Mouse (Mus musculus) neural tube, embryonic 14.5 days (tissue): Measurements from ENCODE around the gene Plcl1. TPM values are rescaled to one million over a fixed set of nuclear protein-coding genes. Genes with fewer than 3 reads are reported as not detected.

ENCODE experiments used
- ATAC-seq: fragments of 200-750 bp; cut with Nextera tagmentation; 2 replicates; pipeline ENCODE4 v1.8.0; 2017; ENCODE audit warnings: low read depth, mild to moderate bottlenecking, moderate TSS enrichment, moderate library complexity
- H3K27ac ChIP-seq: fragments of 300-500 bp; sonication (generic); 2 replicates; pipeline ENCODE4 v1.5.1; 2014; ENCODE audit warnings: low read depth, mild to moderate bottlenecking, control low read depth, low read length, moderate library complexity, mixed read lengths
- H3K27me3 ChIP-seq: fragments of 300-500 bp; sonication (generic); 2 replicates; pipeline ENCODE4 v1.6.1; 2014; ENCODE audit warnings: low read length; ENCODE audit not compliant: control insufficient read depth, insufficient read depth
- H3K36me3 ChIP-seq: fragments of 300-500 bp; sonication (generic); 2 replicates; pipeline ENCODE4 v1.6.1; 2014; ENCODE audit warnings: low read length, mixed read lengths; ENCODE audit not compliant: control insufficient read depth, insufficient read depth
- H3K4me1 ChIP-seq: fragments of 300-500 bp; sonication (generic); 2 replicates; pipeline ENCODE4 v1.6.1; 2014; ENCODE audit warnings: low read length; ENCODE audit not compliant: control insufficient read depth, insufficient read depth
- H3K4me2 ChIP-seq: fragments of 300-500 bp; sonication (generic); 2 replicates; pipeline ENCODE4 v1.6.1; 2014; ENCODE audit warnings: mild to moderate bottlenecking, low read depth, low read length, control low read depth
- H3K4me3 ChIP-seq: fragments of 300-500 bp; sonication (generic); 2 replicates; pipeline ENCODE4 v1.5.1; 2014; ENCODE audit warnings: low read depth, low read length, control low read depth, mixed read lengths
- H3K9ac ChIP-seq: fragments of 300-500 bp; sonication (generic); replicated peaks from 2 replicates; pipeline ENCODE4 v1.6.1; 2014; ENCODE audit warnings: low read depth, mild to moderate bottlenecking, control low read depth, low read length, mixed read lengths
- H3K9me3 ChIP-seq: fragments of 300-500 bp; sonication (generic); 2 replicates; pipeline ENCODE4 v1.6.1; 2016; ENCODE audit warnings: low read length; ENCODE audit not compliant: control insufficient read depth
- WGBS: fragments of 180-500 bp; shearing (Covaris S2); extraction: QIAGEN DNeasy Blood & Tissue Kit; methylation state at CpG from one replicate; pipeline ENCODE4 v1.1.7; 2014; 5-methylcytosine and 5-hydroxymethylcytosine counted together
- polyA plus RNA-seq: library from polyadenylated mRNA; unstranded; fragments of >200 nt; fragmentation: Nextera tagmentation; extraction: Ambion mirVana; gene quantifications from 2 replicates; pipeline ENCODE4 v1.2.1, GENCODE M21; 2014

The Plcl1 gene
- polyA plus RNA-seq, 1 experiment from 2014 or later = 5.4 TPM

- H3K9ac ChIP-seq = peak overlapping the region; percentile 77
- H3K36me3 ChIP-seq = no peaks in the 10 kb centered on the region
- no peaks in the 10 kb centered on the region for H3K27me3 ChIP-seq
- H3K4me3 ChIP-seq = peak overlapping the region; percentile 78
- peak; percentile 67 for ATAC-seq
- peaks cover 6% of the 10 kb centered on the region for H3K4me1 ChIP-seq
- H3K27ac ChIP-seq = peak overlapping the region; percentile 52
- H3K9me3 ChIP-seq = no peaks in the 10 kb centered on the region
- peak overlapping the region; percentile 91 for H3K4me2 ChIP-seq
- whole genome bisulfite sequencing = under 1% methylated on average over 28 of the region's 42 CpGs
These were observed 297 bp downstream of the Plcl1 start for GRCm38 (mm10) chr1:55406023-55406413.

- H3K4me2 ChIP-seq = peak overlapping the region; percentile 91
- peak overlapping the region; percentile 52; the same call in 1 of the 2 replicates for H3K27ac ChIP-seq
- peak; percentile 22 for ATAC-seq
- peak overlapping the region; percentile 78 for H3K4me3 ChIP-seq
- H3K9me3 ChIP-seq = no peaks in the 10 kb centered on the region
- peak overlapping the region; percentile 77 for H3K9ac ChIP-seq
- no peaks in the 10 kb centered on the region for H3K27me3 ChIP-seq
- peaks cover 6% of the 10 kb centered on the region for H3K4me1 ChIP-seq
- WGBS = 3% methylated on average over 35 of the region's 35 CpGs
- H3K36me3 ChIP-seq = no peaks in the 10 kb centered on the region
These were observed 1.0 kb downstream of the Plcl1 start for GRCm38 (mm10) chr1:55406531-55407375.

GRCm38 (mm10) chr1:55410670-55411069, 4.9 kb downstream of the Plcl1 start:
- no peak for ATAC-seq
- Histone ChIP-seq H3K9ac (no peak overlapping the region), H3K27me3 (no peaks in the 10 kb centered on the region), H3K9me3 (no peaks in the 10 kb centered on the region), H3K4me2 (no peak overlapping the region), H3K4me1 (no peaks in the 10 kb centered on the region; the same call in 1 of the 2 replicates), H3K36me3 (no peaks in the 10 kb centered on the region), H3K27ac (no peak overlapping the region), H3K4me3 (no peak overlapping the region)
- 86% methylated on average over 2 of the region's 2 CpGs for WGBS

GRCm38 (mm10) chr1:55411079-55411478, 5.4 kb downstream of the Plcl1 start:
- Histone ChIP-seq H3K36me3 (no peaks in the 10 kb centered on the region), H3K4me3 (no peak overlapping the region), H3K27me3 (no peaks in the 10 kb centered on the region), H3K4me2 (no peak overlapping the region), H3K9ac (no peak overlapping the region), H3K27ac (no peak overlapping the region), H3K4me1 (no peaks in the 10 kb centered on the region; the same call in 1 of the 2 replicates), H3K9me3 (no peaks in the 10 kb centered on the region)
- ATAC-seq = no peak
- WGBS = 89% methylated on average over 2 of the region's 2 CpGs

GRCm38 (mm10) chr1:55412569-55412968, 6.8 kb downstream of the Plcl1 start:
- Histone ChIP-seq H3K9ac (no peak overlapping the region), H3K27me3 (no peaks in the 10 kb centered on the region), H3K9me3 (no peaks in the 10 kb centered on the region), H3K4me3 (no peak overlapping the region), H3K27ac (no peak overlapping the region), H3K36me3 (no peaks in the 10 kb centered on the region), H3K4me1 (no peaks in the 10 kb centered on the region; the same call in 1 of the 2 replicates), H3K4me2 (no peak overlapping the region)
- WGBS = 15% methylated on average over 6 of the region's 6 CpGs
- no peak for ATAC-seq

- WGBS = 86% methylated on average over 1 of the region's 1 CpGs
- Histone ChIP-seq H3K4me1 (no peaks in the 10 kb centered on the region), H3K9ac (no peak overlapping the region), H3K27ac (no peak overlapping the region), H3K4me3 (no peak overlapping the region), H3K9me3 (no peaks in the 10 kb centered on the region), H3K4me2 (no peak overlapping the region), H3K36me3 (no peaks in the 10 kb centered on the region), H3K27me3 (no peaks in the 10 kb centered on the region)
- ATAC-seq = no peak
These were observed 7.8 kb downstream of the Plcl1 start for GRCm38 (mm10) chr1:55413534-55413933.

- Histone ChIP-seq H3K4me1 (no peaks in the 10 kb centered on the region), H3K9ac (no peak overlapping the region), H3K27ac (no peak overlapping the region), H3K27me3 (no peaks in the 10 kb centered on the region), H3K36me3 (no peaks in the 10 kb centered on the region), H3K4me2 (no peak overlapping the region), H3K4me3 (no peak overlapping the region), H3K9me3 (no peaks in the 10 kb centered on the region)
- 91% methylated on average over 3 of the region's 3 CpGs for WGBS
- ATAC-seq = no peak
These were observed 13.2 kb downstream of the Plcl1 start for GRCm38 (mm10) chr1:55418968-55419367.

- Histone ChIP-seq H3K9me3 (no peaks in the 10 kb centered on the region), H3K4me3 (no peak overlapping the region), H3K27ac (no peak overlapping the region), H3K4me1 (no peaks in the 10 kb centered on the region), H3K4me2 (no peak overlapping the region), H3K36me3 (no peaks in the 10 kb centered on the region), H3K9ac (no peak overlapping the region), H3K27me3 (no peaks in the 10 kb centered on the region)
- no peak for ATAC-seq
- 79% methylated on average over 2 of the region's 2 CpGs for WGBS
These were observed 21.9 kb downstream of the Plcl1 start for GRCm38 (mm10) chr1:55427607-55428006.

- WGBS = 91% methylated on average over 2 of the region's 2 CpGs
- no peaks in the 10 kb centered on the region for H3K4me1 ChIP-seq
- H3K9ac ChIP-seq = no peak overlapping the region
- no peak overlapping the region for H3K4me3 ChIP-seq
- no peak for ATAC-seq
- no peaks in the 10 kb centered on the region for H3K9me3 ChIP-seq
- no peaks in the 10 kb centered on the region for H3K36me3 ChIP-seq
- H3K4me2 ChIP-seq = no peak overlapping the region
- H3K27ac ChIP-seq = no peak overlapping the region
- no peaks in the 10 kb centered on the region for H3K27me3 ChIP-seq
These were observed 23.3 kb downstream of the Plcl1 start for GRCm38 (mm10) chr1:55429051-55429450.
